Mouse (Mus musculus) frontal cortex, postnatal 14 days (tissue): Measurements from ENCODE around the gene E4f1.
"Not testable (repeated sequence)": the region's sequence is repeated elsewhere in the genome, so short reads cannot be mapped to it uniquely, and the experiment has no call there.

Experiments
- DNase-seq, 2 experiments: peaks; one replicate each; pipeline ENCODE4 v3.0.0; 2022; ENCODE audit warnings: low spot score in 2 of 2

E4f1 gene

DNA sequence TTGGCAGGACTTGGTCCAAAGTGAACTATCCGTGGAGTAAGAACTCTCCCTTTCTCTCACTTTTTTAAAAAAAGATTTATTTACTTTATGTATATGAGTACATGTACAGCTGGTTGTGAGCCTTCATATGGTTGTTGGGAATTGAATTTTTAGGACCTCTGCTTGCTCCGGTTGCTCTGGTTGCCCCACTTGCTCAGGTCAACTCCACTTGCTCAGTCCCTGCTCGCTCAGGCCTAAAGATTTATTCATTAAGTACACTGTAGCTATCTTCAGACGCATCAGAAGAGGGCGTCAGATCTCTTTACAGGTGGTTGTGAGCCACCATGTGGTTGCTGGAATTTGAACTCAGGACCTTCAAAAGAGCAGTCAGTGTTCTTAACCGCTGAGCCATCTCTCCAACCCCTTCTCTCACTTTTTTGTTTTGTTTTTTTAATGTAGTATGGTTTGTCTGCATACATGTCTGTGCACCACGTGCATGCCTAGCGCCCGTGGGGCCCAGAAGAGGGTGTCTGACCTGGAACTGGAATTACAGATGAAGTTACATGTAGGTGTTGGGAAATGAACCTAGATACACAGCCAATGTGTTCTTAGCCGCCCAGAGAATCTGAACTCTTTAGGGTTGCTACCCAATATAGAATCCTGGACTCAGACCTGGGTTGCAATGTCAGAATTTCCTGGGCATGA lies 14.4 kb downstream of the E4f1 start:
- not testable (repeated sequence) for DNase-seq

DNA sequence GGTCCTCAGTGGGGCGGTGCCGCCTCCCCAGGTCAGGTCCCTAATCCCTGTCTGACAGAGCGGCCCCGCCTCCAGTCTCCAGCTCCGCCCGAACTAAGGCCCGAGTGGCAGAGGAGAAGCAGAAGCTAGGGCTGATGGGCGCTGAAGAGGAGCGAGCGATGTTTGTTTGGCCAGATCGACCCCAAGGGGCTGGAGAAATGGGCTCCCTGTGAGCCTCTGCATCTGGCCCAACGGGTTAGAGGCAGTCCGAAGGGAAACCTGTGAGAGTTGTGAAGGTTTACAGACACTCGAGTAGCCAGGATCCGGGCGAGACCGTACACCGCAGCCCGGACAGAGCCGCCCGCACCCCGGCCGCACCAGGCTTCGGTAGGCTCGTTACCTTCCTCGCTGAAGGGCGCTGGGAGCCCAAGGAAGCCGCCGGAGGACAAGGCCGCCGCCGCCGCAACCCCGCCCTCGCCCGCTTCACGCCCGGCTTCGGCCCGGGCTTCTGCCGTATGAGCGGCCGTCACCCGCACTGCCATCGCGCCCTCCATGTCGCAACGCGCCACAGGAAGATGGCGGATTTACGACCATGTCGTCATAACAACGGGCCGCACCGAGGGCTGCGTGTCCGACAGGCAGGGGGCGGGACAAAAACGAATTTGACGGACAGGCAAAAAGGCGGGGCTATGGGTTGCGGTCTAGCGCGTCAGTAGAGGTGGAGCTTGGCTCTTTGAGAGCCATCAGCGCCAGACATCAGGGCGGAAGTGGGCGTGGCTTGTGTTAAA lies 15.2 kb downstream of the E4f1 start:
- peak; percentile 99 for DNase-seq

DNA sequence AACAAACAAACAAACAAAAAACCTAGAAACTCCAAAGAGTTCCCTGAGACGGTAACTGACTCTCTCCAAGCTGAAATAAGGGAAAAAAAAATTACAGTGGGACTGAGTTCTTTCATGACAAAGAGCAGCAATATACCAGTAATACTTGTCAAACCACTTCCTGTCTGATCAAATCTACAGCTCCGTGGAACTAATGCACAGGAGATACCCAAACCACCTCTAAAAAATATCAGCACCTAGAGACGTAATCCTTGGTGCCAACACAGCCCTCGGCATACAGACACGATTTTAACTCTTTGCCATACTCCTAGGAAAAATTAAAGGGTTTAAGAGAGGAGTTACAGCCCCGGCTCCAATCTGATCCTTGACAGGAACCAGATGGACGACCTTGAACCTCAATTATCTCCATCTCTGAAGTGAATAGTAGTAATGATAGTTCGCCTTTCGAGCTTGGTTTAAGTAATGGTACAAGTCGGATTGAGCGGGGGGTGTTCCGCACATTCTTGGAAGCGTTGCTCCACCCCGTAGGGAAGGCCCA lies 15.8 kb downstream of the E4f1 start:
- no peak for DNase-seq

DNA sequence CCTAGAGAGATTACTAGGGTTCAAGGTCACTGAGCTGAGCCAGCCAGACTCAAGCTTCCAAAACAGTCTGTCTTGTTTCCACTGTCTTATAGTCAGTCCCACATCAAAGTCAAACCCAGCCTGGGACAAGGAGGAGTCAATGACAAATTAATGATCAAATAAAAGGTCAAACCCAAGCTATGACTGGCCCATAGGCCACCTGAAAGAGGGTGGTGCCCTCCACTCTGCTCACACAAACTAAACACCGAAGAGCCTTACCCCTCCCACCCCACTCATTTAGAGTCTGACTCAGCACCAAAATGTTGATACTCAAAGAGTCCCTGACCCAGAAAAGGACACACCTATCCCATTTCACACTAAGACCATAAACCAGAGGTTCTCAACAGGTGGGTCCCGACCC lies 16.7 kb downstream of the E4f1 start:
- DNase-seq, result no peak

DNA sequence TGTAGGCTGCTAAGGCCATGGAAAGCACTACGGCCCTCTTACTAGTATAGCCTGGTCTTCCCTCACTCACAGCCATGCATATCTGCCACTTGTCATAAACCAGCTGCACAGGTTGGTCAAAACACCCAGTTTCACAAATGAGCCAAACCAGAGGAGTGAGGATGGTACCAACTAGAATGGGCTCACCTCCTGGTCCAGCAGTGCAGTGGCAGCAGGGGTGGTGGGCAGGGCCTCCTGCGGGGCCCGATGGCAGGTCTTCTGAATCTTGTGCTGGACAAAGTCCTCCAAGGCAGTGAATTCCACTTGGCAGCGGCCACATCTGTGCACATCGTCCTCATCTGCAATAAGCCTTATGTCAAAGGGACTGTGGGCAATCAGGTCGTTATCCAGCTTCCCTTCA lies 18.9 kb downstream of the E4f1 start:
- DNase-seq, result no peak

DNA sequence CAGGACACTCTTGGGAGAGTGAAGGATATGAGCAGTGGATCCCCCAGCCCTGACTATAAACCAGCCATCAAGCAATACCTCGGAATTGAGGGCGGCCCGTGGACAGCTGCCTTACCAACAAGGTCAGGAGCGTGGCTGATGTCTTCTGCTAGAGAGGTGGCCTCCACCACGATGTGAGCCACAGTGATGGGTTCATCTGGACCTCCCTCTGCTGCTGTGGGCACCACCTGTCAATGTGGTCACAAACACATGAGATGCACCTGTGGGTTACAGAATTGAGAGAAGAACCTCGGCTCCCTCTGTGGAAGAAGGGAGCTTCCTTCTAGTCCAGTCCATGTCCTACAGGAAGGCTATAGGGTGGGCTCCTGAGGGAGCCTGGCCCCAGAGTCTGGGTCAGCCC lies 20.6 kb downstream of the E4f1 start:
- no peak for DNase-seq

DNA sequence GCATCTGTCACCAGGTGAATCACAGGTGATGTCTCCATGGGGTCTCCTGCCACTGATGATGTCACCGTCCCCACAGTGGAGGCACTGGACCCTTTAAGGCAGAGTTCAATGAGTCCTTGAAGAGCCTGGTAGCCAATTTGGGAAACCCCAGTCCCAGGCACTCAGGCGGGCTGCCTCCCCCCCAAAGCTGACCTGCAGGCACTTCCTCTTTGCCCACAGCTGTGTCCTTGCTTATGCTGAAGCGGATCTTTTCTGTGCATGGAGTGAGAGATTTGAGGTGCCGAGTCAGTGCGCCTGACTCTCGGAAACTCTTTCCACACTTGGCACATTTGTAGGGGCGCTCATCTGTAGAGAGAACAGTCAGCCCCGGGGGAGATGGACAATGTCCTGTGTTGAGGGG lies 23.5 kb downstream of the E4f1 start:
- DNase-seq, result no peak

DNA sequence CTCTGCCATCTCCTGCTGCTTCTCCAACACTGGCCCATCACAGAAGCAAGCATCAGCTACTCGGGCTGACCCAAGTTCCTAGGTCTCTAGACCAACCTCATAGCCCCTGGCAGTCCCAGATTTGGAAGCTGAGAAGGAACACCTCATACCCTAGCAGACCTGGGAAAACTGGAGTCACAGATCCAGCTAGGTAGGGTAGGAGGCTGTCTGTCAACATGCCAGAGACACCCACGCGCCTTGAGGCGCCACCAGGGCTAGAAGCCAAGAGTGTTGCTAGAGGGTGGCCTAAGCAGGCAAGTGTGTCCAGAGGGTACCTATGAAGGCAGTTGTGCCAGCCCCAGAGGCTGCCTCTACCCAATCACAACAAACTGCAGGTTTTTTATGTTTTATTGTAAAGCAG lies 26.7 kb downstream of the E4f1 start:
- no peak for DNase-seq

DNA sequence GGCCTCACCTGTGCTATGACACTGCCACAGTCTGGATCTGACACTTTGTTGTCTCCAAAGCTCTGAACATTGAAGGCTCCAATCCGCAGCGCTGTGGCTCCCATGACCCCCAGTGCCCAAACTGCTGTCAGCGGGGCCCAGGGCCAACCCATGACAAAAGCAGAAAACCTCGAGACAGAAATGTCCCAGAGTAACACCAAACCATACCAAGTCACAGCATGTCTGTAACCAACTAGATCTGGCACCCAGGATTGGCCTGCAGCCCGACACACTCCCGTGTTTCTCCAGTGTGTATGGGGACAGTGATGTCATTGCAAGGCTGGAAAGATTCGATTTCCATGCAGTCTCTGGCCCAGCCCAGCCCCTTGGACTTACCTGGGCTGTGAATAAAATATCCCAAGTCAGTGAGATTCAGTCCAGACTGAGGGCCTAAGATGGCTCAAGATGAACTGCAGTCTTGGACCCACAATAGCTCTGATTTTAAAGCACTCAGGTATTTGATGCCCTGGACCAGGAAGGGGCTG lies 27.4 kb downstream of the E4f1 start, which contains the start of gene Dnase1l2:
Dnase1l2 (minus strand) TSS at position 474 of the 524 bp plus-strand sequence.
- no peak for DNase-seq

DNA sequence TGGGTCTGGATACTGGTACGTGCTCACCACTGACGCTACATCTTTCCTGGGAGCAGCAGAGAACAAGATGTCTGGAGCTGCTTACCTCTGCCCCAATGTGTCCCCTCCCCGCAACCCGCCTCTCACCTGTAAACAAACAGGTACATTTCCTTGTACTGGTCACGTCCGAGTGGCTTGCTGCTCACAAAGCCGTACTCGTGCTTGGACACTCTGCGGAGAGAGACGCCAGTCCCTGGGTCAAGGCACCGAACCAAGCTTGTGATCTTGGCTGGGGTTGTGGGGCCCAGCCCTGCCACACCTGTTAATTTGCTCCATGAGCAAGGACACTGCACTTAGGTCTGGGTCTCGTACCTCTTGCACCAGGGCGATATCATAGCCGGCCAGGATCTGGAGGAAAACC lies 28.0 kb downstream of the E4f1 start:
- no peak for DNase-seq

DNA sequence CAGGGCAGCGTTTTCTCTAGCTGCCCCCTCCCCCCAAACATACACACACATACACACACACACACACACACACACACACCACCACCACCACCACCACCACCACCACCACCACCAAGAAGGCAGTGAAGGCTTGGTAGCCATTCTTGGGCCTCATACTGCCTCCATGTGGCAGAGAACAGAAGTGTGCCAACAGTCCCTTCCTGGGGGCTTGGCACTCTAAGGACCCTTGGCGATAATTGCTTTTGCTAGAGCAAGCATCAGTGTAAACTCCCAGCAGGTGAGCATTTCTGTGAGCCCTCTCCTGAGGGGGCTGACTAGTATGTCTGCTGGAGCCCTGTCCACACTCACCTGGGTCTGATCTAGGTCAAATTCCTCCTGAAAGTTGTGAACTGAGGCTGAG lies 29.0 kb downstream of the E4f1 start:
- no peak for DNase-seq

DNA sequence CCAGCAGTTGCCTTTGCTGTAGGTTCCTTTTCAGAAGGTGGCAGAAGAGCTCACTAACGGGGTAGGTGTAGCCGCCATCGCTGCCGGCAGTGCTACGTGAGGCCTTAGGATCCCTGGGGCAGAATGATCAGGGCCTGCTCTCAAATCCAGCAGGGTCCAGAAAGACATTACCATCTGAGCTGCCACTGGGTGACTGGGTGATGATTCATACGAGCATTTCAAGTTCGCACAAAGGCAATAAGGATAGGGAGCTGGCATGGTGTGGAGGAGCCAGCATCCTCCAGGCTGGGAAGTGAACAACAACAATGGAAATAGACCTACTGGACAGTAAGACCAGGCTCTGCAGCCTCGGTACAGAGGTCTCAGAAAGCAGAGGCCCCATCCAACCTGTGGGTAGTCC lies 29.7 kb downstream of the E4f1 start:
- DNase-seq, result no peak

DNA sequence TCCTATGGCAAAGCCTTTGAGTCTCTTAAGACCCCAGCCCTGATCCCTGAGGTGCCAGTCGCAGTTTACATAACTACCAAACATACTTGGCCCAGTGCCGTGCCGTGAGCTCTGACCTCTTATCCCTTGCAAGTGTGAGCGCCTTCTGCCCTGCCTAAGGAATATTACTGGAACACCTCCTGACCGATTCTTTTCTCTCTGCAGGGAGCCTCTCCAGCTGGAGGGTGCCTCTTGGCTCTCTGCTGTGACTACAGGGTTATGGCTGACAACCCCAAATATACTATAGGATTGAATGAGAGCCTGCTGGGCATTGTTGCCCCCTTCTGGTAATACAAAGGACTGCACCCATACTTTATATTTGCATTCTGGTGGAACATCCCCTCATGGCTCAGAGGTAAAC lies 33.1 kb downstream of the E4f1 start:
- DNase-seq, result peak in 1 of 2 experiments; percentile 22

DNA sequence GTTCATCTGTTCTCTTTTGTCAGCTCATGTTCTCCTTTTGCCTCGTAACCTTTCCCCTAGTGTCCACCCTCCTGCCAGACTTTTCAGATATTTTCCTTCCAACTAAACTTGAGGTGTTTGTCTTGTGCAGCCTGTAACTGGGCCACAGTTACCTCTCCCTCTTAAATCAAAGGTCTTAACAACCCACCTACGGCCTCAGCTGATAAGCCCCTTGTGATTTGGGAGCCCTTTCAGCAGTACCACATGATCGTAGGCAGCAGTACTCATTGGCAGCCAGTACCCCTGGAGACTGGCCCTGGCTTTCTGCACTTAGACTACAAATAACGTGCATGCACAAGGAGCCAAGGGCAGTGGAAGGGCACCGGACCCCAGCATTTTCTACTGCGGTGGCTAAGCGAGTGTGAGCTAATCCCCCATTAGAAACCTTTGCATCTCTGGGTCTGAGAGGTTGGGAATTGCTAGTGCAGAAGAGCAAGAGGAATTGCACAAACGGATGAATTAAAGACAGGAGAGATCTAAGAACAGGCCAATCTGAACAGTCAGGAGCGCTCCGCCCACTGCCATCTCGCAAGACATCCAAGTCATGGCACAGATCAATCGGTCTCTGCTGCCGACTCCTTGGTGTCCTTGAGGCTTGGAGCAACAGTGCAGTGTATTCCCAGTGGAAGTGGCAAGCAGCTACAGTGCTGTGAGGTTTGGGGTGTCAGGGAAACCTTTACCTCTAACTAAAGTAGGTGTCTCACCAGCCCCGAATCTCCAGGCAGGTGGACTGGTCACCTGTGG lies 40.7 kb downstream of the E4f1 start:
- DNase-seq, result no peak

DNA sequence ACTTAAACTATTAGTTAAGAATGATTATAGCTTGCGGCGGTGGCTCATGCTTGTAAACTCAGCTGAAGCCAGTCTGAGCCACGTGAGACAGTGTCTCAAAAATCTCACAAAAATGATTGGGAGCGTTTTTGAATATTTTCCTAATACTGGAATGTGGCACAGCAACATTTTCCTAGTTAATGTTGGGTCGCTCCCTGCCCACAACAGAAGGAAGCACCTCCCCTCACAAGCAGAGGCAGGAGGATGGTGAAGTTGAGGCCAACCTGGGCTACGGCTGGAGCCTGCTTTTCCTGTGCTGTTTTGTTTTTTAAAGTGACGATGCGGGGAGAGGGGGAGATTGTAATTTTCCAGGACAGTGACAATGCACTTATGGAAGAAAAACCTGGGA lies 42.9 kb downstream of the E4f1 start:
- no peak for DNase-seq

DNA sequence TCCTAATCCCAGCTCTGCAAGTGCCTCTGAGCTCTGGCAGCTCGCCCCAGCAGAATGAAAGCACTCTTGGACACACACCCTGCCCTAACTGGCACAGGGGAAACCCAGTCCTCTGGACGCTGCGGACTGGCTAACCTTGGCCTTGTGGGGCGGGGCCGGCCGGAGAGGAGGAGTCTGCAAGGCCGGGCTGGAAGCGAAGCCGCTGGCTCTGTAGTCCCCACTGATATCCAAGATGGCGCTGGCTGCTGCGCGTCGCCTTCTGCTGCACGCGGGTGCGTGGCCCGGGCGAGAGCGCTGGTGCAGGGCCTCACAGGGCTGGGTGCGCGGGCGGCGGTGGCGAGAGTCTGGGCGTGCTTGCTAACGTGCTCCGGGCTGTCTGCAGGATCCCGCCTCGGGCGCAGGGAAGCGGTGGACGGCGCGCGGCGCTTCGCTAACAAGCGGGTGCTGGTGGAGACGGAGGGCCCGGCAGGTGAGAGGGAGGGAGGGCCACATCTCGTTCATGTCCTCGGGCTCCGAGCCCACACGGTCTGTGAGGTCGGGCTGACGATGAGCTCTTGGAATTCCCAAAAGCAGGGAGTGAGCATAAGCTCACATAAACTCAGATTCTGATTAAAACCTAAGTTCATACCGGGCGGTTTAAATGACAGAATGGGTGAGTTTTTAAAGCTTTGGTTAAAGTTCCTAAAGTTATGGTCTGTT lies 43.5 kb downstream of the E4f1 start, which contains the start of gene Eci1:
Eci1 (plus strand) TSS at position 171 of the 699 bp plus-strand sequence.
- peak; percentile 86 to 87 for DNase-seq

DNA sequence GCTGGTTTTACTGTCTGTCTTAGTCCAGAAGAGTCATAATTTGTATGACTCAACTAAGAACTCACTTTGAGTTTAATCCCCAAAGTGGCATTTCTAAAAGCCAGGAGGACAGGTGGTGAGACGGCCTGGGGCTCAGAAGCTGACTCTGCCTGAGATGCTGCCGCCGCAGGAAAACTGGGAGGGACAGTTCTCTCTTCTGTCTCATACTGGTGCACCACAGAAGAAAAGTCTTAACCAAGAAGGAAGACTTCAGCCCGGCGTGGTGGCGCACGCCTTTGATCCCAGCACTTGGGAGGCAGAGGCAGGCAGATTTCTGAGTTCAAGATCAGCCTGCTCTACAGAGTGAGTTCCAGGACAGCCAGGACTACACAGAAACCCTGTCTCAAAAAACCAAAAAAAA lies 44.2 kb downstream of the E4f1 start:
- no peak for DNase-seq

DNA sequence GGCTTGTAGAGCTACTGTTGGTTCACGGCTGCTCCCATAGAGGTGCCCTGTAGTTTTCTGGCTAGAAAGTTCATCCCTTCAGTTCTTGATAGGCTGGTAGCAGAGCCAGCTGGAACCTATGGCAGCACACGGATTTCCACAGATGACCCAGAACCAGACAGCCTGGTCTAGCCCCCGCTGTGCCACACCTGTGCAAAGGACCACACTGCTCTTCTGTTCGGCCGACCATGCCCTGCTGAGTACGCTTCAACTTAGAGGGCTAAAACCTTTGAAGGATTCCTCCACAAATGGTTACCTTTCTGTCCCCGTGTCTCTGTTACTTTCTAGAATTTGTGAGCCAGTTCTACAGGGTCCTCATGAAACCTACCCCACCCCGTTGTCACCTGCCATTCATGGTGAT lies 44.8 kb downstream of the E4f1 start:
- DNase-seq, result not testable (repeated sequence)

DNA sequence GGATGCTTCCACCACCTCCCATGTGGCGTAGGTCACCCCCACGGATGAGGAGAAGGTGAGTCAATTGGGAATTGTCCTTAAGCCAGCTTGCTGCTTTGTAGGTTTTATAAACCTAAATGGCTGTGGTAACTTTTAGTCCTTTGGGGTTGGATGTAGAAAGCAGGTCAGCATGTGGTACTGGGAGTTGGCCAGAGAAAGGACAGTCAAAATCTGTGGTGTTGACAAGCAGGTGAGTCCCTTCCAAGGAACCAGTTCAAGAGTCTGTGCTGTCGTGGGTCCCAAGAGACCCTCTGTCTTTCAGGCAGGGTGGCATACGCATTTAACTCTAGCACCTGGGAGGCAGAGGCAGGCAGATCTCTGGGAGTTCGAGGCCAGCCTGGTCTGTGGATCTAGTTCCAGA lies 45.6 kb downstream of the E4f1 start:
- no peak for DNase-seq

DNA sequence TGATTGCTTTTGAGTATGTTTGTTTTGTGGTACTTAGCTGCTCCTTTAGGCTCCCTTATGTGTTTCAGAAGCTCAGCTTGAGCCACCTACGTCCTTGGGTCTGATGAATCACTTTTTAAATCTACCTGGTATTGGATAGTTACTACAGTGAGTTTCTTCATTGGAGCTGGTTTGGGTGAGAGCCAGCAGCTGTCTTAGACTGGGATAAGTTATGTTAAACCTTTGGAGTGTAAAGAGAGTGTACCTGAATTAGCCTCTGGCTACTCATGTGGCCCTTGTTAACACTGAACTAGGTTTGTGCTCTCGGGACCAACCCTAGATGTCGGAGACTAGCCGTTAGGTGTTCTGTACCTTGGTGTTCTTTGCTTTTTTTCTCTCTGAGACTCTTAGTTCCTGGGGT lies 47.0 kb downstream of the E4f1 start:
- DNase-seq, result no peak

DNA sequence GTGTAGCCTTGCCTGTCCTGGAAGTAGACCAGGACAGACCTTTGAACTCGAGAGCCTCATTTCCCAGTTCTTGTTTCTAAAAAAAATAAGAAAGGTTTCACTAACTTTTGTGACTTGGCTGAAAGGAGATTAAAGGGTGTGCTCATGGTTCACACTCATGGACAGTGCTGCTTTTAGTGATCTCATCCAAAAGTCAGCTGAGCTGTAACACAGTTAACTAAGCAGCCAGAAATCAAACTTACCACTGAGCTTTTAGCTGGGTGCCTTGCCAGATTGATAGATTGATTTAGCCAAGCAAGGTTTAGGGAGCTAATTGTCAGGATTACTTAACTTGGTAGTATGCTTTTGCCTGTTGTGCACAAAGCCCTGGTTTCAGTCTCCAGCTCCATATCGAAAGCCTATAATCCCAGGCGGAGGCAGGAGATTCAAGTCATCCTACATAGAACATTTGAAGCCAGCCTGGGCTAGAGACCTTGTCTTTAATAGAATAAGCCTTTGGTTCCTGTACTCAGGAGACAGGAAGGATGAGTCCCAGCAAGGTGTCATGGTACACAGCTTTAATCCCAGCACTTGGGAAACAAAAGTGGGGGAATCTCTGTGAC lies 54.0 kb downstream of the E4f1 start:
- DNase-seq, result no peak
